Mouse (Mus musculus) G1E (cell line): ENCODE measurements around the gene Nepn. TPM values are rescaled to one million over a fixed set of nuclear protein-coding genes. Genes with fewer than 3 reads are reported as not detected.

Experiments
- ATAC-seq: 2 replicates; pipeline ENCODE4 v1.8.0; 2016; ENCODE audit warnings: mild to moderate bottlenecking; ENCODE audit not compliant: insufficient number of reproducible peaks, poor library complexity, low FRiP score, severe bottlenecking; ENCODE audit errors: extremely low read depth
- DNase-seq: peaks from one replicate; pipeline ENCODE4 v3.0.0; 2012; ENCODE audit warnings: low spot score
- H3K27me3 ChIP-seq: 2 replicates; pipeline ENCODE4 v1.6.1; 2012; ENCODE audit warnings: mild to moderate bottlenecking, low read length, inconsistent platforms; ENCODE audit not compliant: insufficient read depth
- H3K36me3 ChIP-seq: replicated peaks from 2 replicates; pipeline ENCODE3; 2012; ENCODE audit warnings: mild to moderate bottlenecking, inconsistent platforms
- H3K4me1 ChIP-seq: 2 replicates; pipeline ENCODE4 v1.6.1; 2012; ENCODE audit warnings: low read depth, low read length, inconsistent platforms, mixed read lengths; ENCODE audit not compliant: insufficient read depth
- H3K4me3 ChIP-seq: 2 replicates; pipeline ENCODE4 v1.5.1; 2012; ENCODE audit warnings: low read depth, mild to moderate bottlenecking, inconsistent platforms, low read length, moderate library complexity, mixed read lengths
- H3K9me3 ChIP-seq: replicated peaks from 2 replicates; pipeline ENCODE4 v1.6.1; 2012; ENCODE audit warnings: inconsistent platforms
- CTCF ChIP-seq: IDR thresholded peaks from 2 replicates; pipeline ENCODE4 v1.5.1; 2012; ENCODE audit warnings: low read depth, low read length, inconsistent platforms, mixed read lengths
- GATA1 ChIP-seq: IDR thresholded peaks from 2 replicates; pipeline ENCODE4 v1.6.1; 2012; ENCODE audit warnings: borderline replicate concordance, low read length, inconsistent platforms, mixed read lengths
- GATA2 ChIP-seq: IDR thresholded peaks from 2 replicates; pipeline ENCODE4 v1.6.1; 2012; ENCODE audit warnings: low read depth, low read length, inconsistent platforms, borderline replicate concordance
- POLR2AphosphoS5 ChIP-seq: IDR thresholded peaks from 2 replicates; pipeline ENCODE4 v1.6.1; 2012; ENCODE audit warnings: low read depth, low read length, inconsistent platforms; ENCODE audit not compliant: insufficient replicate concordance
- TAL1 ChIP-seq: conservative IDR thresholded peaks from 2 replicates; pipeline ENCODE4 v1.6.1; 2012; ENCODE audit warnings: low read depth, low read length, inconsistent platforms, mixed read lengths
- polyA plus RNA-seq: library from polyadenylated mRNA; stranded (reverse); fragments of >175 nt; gene quantifications from 2 replicates; pipeline ENCODE4 v1.2.3, GENCODE M21; 2012
- total RNA-seq, 2 experiments: library from RNA; stranded (forward) in 1 of 2; stranded (reverse) in 1 of 2; fragments of 200-1000 nt in 1 of 2; fragments of >200 nt in 1 of 2; fragmentation: Nextera tagmentation in 1 of 2; gene quantifications; 2 replicates each; pipeline ENCODE4 v1.2.3; 2014 to 2017

The Nepn gene
- total and polyA plus RNA-seq, 3 experiments: not detected

GRCm38 (mm10) chr10:52396647-52397046 lies 7.9 kb downstream of the Nepn start:
- no peaks in the 10 kb centered on the region for H3K27me3 ChIP-seq
- TF ChIP-seq TAL1: no peak
- ATAC-seq (no peak), DNase-seq (no peak)
- H3K4me3 ChIP-seq: no peak overlapping the region
- no peaks in the 10 kb centered on the region for H3K36me3 ChIP-seq
- H3K4me1 ChIP-seq: no peaks in the 10 kb centered on the region
- H3K9me3 ChIP-seq: no peaks in the 10 kb centered on the region

DNA sequence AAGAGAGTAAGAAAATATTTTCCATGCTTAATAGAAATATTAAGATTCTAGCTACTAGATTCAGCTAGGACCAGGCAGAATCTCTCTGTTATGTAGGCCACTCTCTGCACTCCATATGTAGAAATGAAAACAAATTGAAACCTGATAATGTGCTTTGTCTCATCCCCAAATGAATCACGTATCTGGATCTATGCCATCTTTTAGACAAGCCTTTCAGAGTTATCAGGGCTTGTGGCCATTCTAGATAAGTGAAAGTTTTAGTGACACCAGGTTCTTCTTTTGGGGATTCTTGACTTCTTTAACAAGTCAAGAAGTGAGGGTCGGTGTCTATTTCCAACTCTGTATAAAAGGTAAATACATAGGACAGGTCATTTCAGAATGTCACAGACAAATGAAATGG lies 9.9 kb downstream of the Nepn start:
- H3K4me3 ChIP-seq: no peak overlapping the region
- no peaks in the 10 kb centered on the region for H3K9me3 ChIP-seq
- H3K4me1 ChIP-seq: no peaks in the 10 kb centered on the region
- no peaks in the 10 kb centered on the region for H3K36me3 ChIP-seq
- H3K27me3 ChIP-seq: no peaks in the 10 kb centered on the region
- no peak for TF ChIP-seq GATA1
- TF ChIP-seq TAL1: no peak
- TF ChIP-seq POLR2AphosphoS5: no peak
- no peak for TF ChIP-seq GATA2
- no peak for TF ChIP-seq CTCF
- DNase-seq (no peak), ATAC-seq (no peak)

GRCm38 (mm10) chr10:52399722-52400121 lies 10.9 kb downstream of the Nepn start:
- no peak for DNase-seq
- Histone ChIP-seq H3K9me3 (no peaks in the 10 kb centered on the region), H3K27me3 (peaks cover 3% of the 10 kb centered on the region; the same call in 1 of the 2 replicates), H3K36me3 (no peaks in the 10 kb centered on the region), H3K4me1 (no peaks in the 10 kb centered on the region), H3K4me3 (no peak overlapping the region)
- ATAC-seq: no peak
- no peak for TF ChIP-seq POLR2AphosphoS5
- TF ChIP-seq CTCF: no peak
- TF ChIP-seq GATA1: no peak
- TF ChIP-seq GATA2: no peak
- TF ChIP-seq TAL1: no peak

DNA sequence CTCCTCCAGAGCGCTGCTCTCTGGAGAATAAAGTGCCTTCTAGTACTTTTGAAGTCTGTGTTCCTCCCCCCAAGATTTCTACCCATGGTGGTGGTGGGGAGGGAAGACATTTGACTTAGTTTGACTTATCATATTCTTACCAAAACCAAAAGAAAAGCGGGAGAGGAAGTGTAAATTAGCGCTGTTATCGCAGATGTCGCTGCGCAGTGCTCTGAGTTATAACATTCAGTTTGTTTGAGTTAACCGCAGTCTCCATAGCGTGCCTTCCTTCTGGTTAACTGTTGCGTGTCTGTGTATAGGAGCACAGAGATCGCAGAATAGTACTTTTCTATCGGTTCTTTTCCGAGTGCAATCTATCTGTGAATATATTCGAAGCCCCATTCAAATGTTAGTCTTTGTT lies 16.4 kb downstream of the Nepn start:
- no peaks in the 10 kb centered on the region for H3K9me3 ChIP-seq
- ATAC-seq: no peak
- DNase-seq: no peak
- TF ChIP-seq POLR2AphosphoS5 (no peak), GATA1 (no peak)
- peaks cover 3% of the 10 kb centered on the region; the same call in 1 of the 2 replicates for H3K27me3 ChIP-seq
- no peak overlapping the region for H3K4me3 ChIP-seq
- no peaks in the 10 kb centered on the region for H3K4me1 ChIP-seq
- no peaks in the 10 kb centered on the region for H3K36me3 ChIP-seq

- Histone ChIP-seq H3K9me3 (no peaks in the 10 kb centered on the region), H3K4me1 (no peaks in the 10 kb centered on the region), H3K27me3 (peaks cover 6% of the 10 kb centered on the region; the same call in 1 of the 2 replicates), H3K4me3 (no peak overlapping the region), H3K36me3 (no peaks in the 10 kb centered on the region)
- DNase-seq (no peak), ATAC-seq (no peak)
- TF ChIP-seq TAL1: no peak
- no peak for TF ChIP-seq POLR2AphosphoS5
- TF ChIP-seq CTCF: no peak
- no peak for TF ChIP-seq GATA1
- TF ChIP-seq GATA2: no peak
Measured at GRCm38 (mm10) chr10:52407526-52407925, 18.8 kb downstream of the Nepn start.

- ATAC-seq (no peak), DNase-seq (no peak)
- no peaks in the 10 kb centered on the region for H3K9me3 ChIP-seq
- peaks cover 16% of the 10 kb centered on the region for H3K4me1 ChIP-seq
- H3K27me3 ChIP-seq: peaks cover 5% of the 10 kb centered on the region; the same call in 1 of the 2 replicates
- TF ChIP-seq GATA1 (no peak), CTCF (no peak), TAL1 (no peak), GATA2 (no peak), POLR2AphosphoS5 (no peak)
- H3K36me3 ChIP-seq: peaks cover 3% of the 10 kb centered on the region
- no peak overlapping the region for H3K4me3 ChIP-seq
Measured at GRCm38 (mm10) chr10:52415020-52415419, 26.2 kb downstream of the Nepn start.

DNA sequence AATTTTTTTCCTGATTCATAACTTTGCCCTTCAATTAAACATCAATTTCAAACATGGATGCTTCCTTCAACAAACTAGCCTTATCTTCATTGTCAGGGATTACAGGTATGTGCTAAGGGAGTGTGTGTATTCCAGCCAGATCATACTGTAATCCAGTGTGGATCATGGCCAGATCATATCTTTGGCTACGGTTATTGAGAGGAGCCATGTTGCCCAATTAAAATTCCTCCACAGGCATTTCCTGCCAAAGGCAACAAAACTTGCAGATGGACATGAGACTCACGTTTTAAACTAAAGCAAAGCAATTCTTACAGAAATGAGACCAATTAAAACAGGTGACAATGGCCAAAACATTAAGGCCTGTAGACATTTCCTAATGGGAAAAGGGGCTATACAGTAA lies 27.7 kb downstream of the Nepn start:
- no peak overlapping the region for H3K4me3 ChIP-seq
- no peak for TF ChIP-seq TAL1
- no peak for TF ChIP-seq POLR2AphosphoS5
- no peak for TF ChIP-seq GATA1
- TF ChIP-seq CTCF: no peak
- no peak for TF ChIP-seq GATA2
- ATAC-seq: no peak

More for the DNA sequence above, 27.7 kb downstream of the Nepn start:
- Histone ChIP-seq H3K4me1 (peaks cover 16% of the 10 kb centered on the region), H3K27me3 (peaks cover 5% of the 10 kb centered on the region; the same call in 1 of the 2 replicates), H3K9me3 (no peaks in the 10 kb centered on the region), H3K36me3 (peaks cover 5% of the 10 kb centered on the region)
- DNase-seq: no peak
